Mouse (Mus musculus) urinary bladder, adult 18-20 months (tissue): ENCODE measurements around the gene Mfsd6.

Experiments
- DNase-seq, 2 experiments: peaks; one replicate each; pipeline ENCODE4 v3.0.0; 2022; ENCODE audit warnings: low spot score in 2 of 2, mixed read lengths in 2 of 2

The Mfsd6 gene

GRCm38 (mm10) chr1:52727056-52727900 is at the start of gene Mfsd6:
Gene Mfsd6 (minus strand): TSS chr1:52727462.
- peak; percentile 47 to 72 for DNase-seq

- DNase-seq, result no peak
Observed at GRCm38 (mm10) chr1:52765176-52766111, 38.2 kb upstream of the Mfsd6 start.

GRCm38 (mm10) chr1:52763894-52764809 is 36.9 kb upstream of the Mfsd6 start:
- no peak for DNase-seq

- no peak for DNase-seq
Observed at GRCm38 (mm10) chr1:52758174-52758573, 30.9 kb upstream of the Mfsd6 start.

GRCm38 (mm10) chr1:52754331-52754730 is 27.1 kb upstream of the Mfsd6 start:
- DNase-seq, result no peak

GRCm38 (mm10) chr1:52753828-52754227 is 26.6 kb upstream of the Mfsd6 start:
- no peak for DNase-seq

GRCm38 (mm10) chr1:52752706-52753105 is 25.4 kb upstream of the Mfsd6 start:
- DNase-seq, result no peak

GRCm38 (mm10) chr1:52751634-52752033 is 24.4 kb upstream of the Mfsd6 start:
- no peak for DNase-seq

- no peak for DNase-seq
Observed at GRCm38 (mm10) chr1:52749978-52750377, 22.7 kb upstream of the Mfsd6 start.

GRCm38 (mm10) chr1:52748260-52748659 is 21.0 kb upstream of the Mfsd6 start:
- peak; percentile 11 to 34 for DNase-seq

GRCm38 (mm10) chr1:52742567-52742966 is 15.3 kb upstream of the Mfsd6 start:
- DNase-seq, result no peak

GRCm38 (mm10) chr1:52734208-52734607 is 6.9 kb upstream of the Mfsd6 start:
- no peak for DNase-seq

- DNase-seq, result no peak
Observed at GRCm38 (mm10) chr1:52730258-52730657, 3.0 kb upstream of the Mfsd6 start.

- no peak for DNase-seq
Observed at GRCm38 (mm10) chr1:52728857-52729489, 1.7 kb upstream of the Mfsd6 start.

GRCm38 (mm10) chr1:52726371-52727055 is 749 bp downstream of the Mfsd6 start:
- DNase-seq, result peak; percentile 42 to 65

GRCm38 (mm10) chr1:52722586-52722985 is 4.7 kb downstream of the Mfsd6 start:
- peak in 1 of 2 experiments; percentile 29 for DNase-seq

GRCm38 (mm10) chr1:52719096-52719495 is 8.2 kb downstream of the Mfsd6 start:
- DNase-seq, result no peak

GRCm38 (mm10) chr1:52718068-52718748 is 9.1 kb downstream of the Mfsd6 start:
- DNase-seq, result no peak

GRCm38 (mm10) chr1:52714451-52714850 is 12.8 kb downstream of the Mfsd6 start:
- DNase-seq, result no peak

GRCm38 (mm10) chr1:52714021-52714420 is 13.2 kb downstream of the Mfsd6 start:
- no peak for DNase-seq
